15 mouse cellular contexts compared by ENCODE assay signal in the genomic region with DNA sequence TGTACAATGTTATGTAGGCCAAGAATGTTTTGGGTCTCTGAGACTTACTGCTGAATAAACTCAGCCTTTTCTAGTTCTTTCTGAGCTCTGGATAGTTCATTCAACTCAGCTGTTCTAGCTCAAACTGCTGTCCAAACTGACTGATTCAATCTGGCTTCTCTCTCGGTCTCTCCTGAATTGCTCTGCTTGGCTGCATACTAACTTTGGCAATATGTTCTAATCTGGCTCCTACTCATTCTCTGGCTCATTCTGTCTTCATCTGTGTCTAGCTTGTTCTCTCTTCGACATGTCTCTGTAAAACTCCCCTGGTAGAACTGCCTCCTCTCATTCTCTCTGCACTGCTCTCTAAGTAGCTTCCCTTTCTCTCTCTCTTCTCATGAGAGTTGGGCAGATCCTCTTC.
"Had no signal": no experiment of that assay in that cellular context is flagged by ENCODE, and none has a peak within 500 bp of the region (broad histone marks: within the 10 kb centered on the region; RNA-seq: fewer than 3 reads in every experiment).

No protein-coding gene starts in this region.

- DNase-seq: heart, postnatal 14 days; heart, postnatal 36 days; heart, postnatal 4 days; kidney, adult 11 months; kidney, adult 18-20 months; kidney, adult 2 months; kidney, adult 8-10 months; kidney, adult 9 months; kidney, postnatal 10 days; kidney, postnatal 14 days; kidney, postnatal 25 days; kidney, postnatal 36 days; kidney, postnatal 4 days; layer of hippocampus, adult 9-11 months; layer of hippocampus, postnatal 36 days had no signal
